ENCODE assay signal across 11 mouse cellular contexts in the genomic region with DNA sequence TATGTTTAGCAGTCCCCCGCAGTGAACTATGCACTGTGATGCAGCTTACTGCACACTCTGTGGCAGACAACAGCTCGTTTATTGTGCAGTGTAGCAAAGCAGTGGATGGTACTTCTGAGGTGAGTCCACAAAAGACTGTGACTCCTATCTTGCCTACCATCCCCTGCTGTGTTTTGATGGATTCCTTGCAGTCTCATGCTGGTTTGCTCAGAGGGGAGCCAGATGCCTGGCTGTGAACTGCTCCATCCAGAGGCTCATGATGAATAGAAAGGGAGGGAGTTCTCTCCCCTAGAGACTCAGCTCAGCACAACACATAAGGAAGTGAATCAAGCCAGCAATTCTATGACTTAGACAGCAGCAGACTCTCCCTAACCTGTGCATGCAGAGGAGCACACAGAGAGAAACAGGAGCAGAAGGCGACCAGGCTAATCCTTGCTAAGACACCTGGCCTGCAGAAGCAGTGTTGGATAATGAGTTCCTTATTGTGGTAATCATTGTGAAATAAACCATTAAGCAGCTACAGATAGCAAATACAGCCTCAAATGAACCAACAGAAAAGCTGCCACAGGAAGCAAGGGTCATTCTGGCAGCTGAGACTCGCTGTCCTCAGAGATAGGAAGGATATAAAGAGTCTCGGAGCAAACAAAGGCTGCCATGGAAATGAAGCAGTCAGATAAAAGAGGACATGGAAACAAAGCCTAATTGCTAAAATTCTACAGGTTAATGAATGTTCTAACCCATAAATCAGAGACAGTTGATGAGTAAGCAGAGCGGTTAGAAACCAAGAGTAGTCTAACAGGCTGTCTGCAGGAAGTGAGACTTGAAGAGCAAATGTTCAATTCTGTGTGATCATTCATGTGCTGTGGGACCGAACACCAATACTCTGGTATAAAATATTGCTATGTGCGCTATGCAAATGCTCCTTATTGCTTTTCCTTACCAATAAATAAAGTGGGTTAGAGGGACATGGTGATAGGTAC.
A peak's percentile ranks its signal among the peaks of the same experiment; 100 is the strongest.
DNase-seq lines count a peak whose midpoint lies in the region; ATAC-seq lines count a peak whose summit lies in the region.
"Had no signal": no experiment of that assay in that cellular context is flagged by ENCODE, and none has a peak within 500 bp of the region (broad histone marks: within the 10 kb centered on the region; RNA-seq: fewer than 3 reads in every experiment).

No protein-coding gene starts in this region.

- ATAC-seq in kidney, embryonic 15.5 days (replicated peaks; ENCODE audit: low FRiP score): peak; percentile 33; the same call in 1 of the 2 replicates
- no peak for ATAC-seq in kidney, embryonic 14.5 days (ENCODE audit: low FRiP score, low TSS enrichment)
- ATAC-seq in intestine, embryonic 16.5 days: peak; percentile 95

- no peak overlapping the region for H3K9ac ChIP-seq in kidney, embryonic 15.5 days
- no peak overlapping the region for H3K9ac ChIP-seq in kidney, embryonic 14.5 days (ENCODE audit: low read depth, low read length)
- no peak overlapping the region for H3K9ac ChIP-seq in intestine, embryonic 16.5 days (ENCODE audit: low read depth, low read length)
- H3K9ac ChIP-seq: limb, embryonic 15.5 days had no signal

- DNase-seq in forebrain, embryonic 10.5 days (ENCODE audit: extremely low spot score, low spot score): no peak
- peak; percentile 31 for DNase-seq in retina, embryonic 14.5 days (ENCODE audit: low spot score)
- DNase-seq in urinary bladder, adult 18-20 months (ENCODE audit: low spot score in 2 of 2): no peak
- DNase-seq in gastrocnemius, postnatal 4 days (ENCODE audit: low spot score in 2 of 2): no peak
- no peak for DNase-seq in ovary, postnatal 10 days (ENCODE audit: low spot score)

- H3K4me3 ChIP-seq in kidney, embryonic 15.5 days (replicated peaks): no peak overlapping the region
- H3K4me3 ChIP-seq in kidney, embryonic 14.5 days (ENCODE audit: low read length): no peak overlapping the region
- H3K4me3 ChIP-seq in forebrain, embryonic 10.5 days: no peak overlapping the region
- no peak overlapping the region for H3K4me3 ChIP-seq in intestine, embryonic 16.5 days (ENCODE audit: low read length)
- H3K4me3 ChIP-seq: erythroblast, embryonic 14.5 days; limb, embryonic 15.5 days had no signal

- H3K36me3 ChIP-seq in kidney, embryonic 15.5 days: no peaks in the 10 kb centered on the region
- H3K36me3 ChIP-seq in kidney, embryonic 14.5 days (ENCODE audit: control insufficient read depth, insufficient read depth, low read length): no peaks in the 10 kb centered on the region
- H3K36me3 ChIP-seq in forebrain, embryonic 10.5 days (replicated peaks): no peaks in the 10 kb centered on the region
- no peaks in the 10 kb centered on the region for H3K36me3 ChIP-seq in intestine, embryonic 16.5 days (ENCODE audit: control insufficient read depth, insufficient read depth, low read length)
- H3K36me3 ChIP-seq: G1E; limb, embryonic 15.5 days had no signal

- H3K4me2 ChIP-seq in kidney, embryonic 15.5 days: no peak overlapping the region
- H3K4me2 ChIP-seq in kidney, embryonic 14.5 days (replicated peaks; ENCODE audit: low read depth, low read length): no peak overlapping the region
- H3K4me2 ChIP-seq in intestine, embryonic 16.5 days (ENCODE audit: low read depth, low read length): 0 out of 2 replicates have a peak overlapping the region, but pooled peaks have one; percentile 7
- H3K4me2 ChIP-seq: limb, embryonic 15.5 days had no signal

- no peaks in the 10 kb centered on the region for H3K27me3 ChIP-seq in kidney, embryonic 15.5 days
- H3K27me3 ChIP-seq in kidney, embryonic 14.5 days (ENCODE audit: control insufficient read depth, insufficient read depth, low read length): no peaks in the 10 kb centered on the region
- H3K27me3 ChIP-seq in forebrain, embryonic 10.5 days (ENCODE audit: poor library complexity, severe bottlenecking): no peaks in the 10 kb centered on the region
- H3K27me3 ChIP-seq in intestine, embryonic 16.5 days (replicated peaks; ENCODE audit: control insufficient read depth, insufficient read depth, low read length): no peaks in the 10 kb centered on the region
- H3K27me3 ChIP-seq: limb, embryonic 15.5 days had no signal

- 44% methylated on average over 8 of the region's 8 CpGs for WGBS in kidney, embryonic 15.5 days
- 51% methylated on average over 8 of the region's 8 CpGs for WGBS in kidney, embryonic 14.5 days
- 52% methylated on average over 8 of the region's 8 CpGs for WGBS in forebrain, embryonic 10.5 days
- WGBS in intestine, embryonic 16.5 days: 37% methylated on average over 8 of the region's 8 CpGs

- H3K4me1 ChIP-seq in kidney, embryonic 15.5 days: peaks cover 9% of the 10 kb centered on the region; the same call in 1 of the 2 replicates
- H3K4me1 ChIP-seq in kidney, embryonic 14.5 days (ENCODE audit: control insufficient read depth, insufficient read depth, low read length): no peaks in the 10 kb centered on the region
- H3K4me1 ChIP-seq in forebrain, embryonic 10.5 days: peaks cover 13% of the 10 kb centered on the region
- H3K4me1 ChIP-seq in intestine, embryonic 16.5 days (ENCODE audit: control insufficient read depth, insufficient read depth, low read length): peaks cover 8% of the 10 kb centered on the region
- H3K4me1 ChIP-seq: limb, embryonic 15.5 days had no signal

- no peak overlapping the region for H3K27ac ChIP-seq in kidney, embryonic 15.5 days
- no peak overlapping the region for H3K27ac ChIP-seq in kidney, embryonic 14.5 days (ENCODE audit: low read depth, low read length)
- H3K27ac ChIP-seq in forebrain, embryonic 10.5 days: peak overlapping the region; percentile 35; the same call in 1 of the 2 replicates
- H3K27ac ChIP-seq in intestine, embryonic 16.5 days (ENCODE audit: low read length): peak overlapping the region; percentile 46
- H3K27ac ChIP-seq: limb, embryonic 15.5 days had no signal

- H3K9me3 ChIP-seq in kidney, embryonic 15.5 days (replicated peaks): 0 out of 2 replicates have a peak, but pooled peaks cover 3% of the 10 kb centered on the region
- no peaks in the 10 kb centered on the region for H3K9me3 ChIP-seq in kidney, embryonic 14.5 days (ENCODE audit: control insufficient read depth, low read length)
- H3K9me3 ChIP-seq in forebrain, embryonic 10.5 days: no peaks in the 10 kb centered on the region
- H3K9me3 ChIP-seq in intestine, embryonic 16.5 days (ENCODE audit: control insufficient read depth, low read length): no peaks in the 10 kb centered on the region
- H3K9me3 ChIP-seq: G1E; limb, embryonic 15.5 days had no signal

Comparison
In these comparisons a context has a peak if more than half of its experiments do, and no peak if none do; other contexts are left out.
1. H3K27ac ChIP-seq: peak in forebrain, embryonic 10.5 days (single experiment) and intestine, embryonic 16.5 days (single experiment); none in kidney, embryonic 15.5 days (single experiment) and kidney, embryonic 14.5 days (single experiment).